Mouse (Mus musculus): ENCODE data around the gene Tax1bp3.

Tax1bp3 gene

DNA sequence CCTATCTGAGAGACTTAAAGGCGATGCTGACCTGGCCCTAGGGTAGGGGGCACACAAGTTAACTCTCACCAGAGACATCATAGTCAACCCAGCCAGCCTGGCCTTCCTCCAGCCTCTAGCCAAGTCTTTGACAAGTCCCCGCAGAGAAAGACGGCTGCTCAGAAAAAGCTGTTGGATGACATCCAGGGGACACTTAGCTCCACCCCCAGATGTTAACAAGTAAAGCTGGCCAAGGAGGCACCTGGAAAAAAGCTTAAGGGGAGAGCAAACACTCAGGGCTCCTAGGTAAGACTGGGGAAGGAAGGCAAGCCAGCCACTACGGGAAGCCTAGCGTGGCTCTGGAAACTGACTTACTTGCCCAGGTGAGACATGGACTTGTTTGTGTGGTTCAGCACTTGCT is 4.7 kb upstream of the Tax1bp3 start:
- intact Hi-C loops (cut with DNase I) = no loop called here

DNA sequence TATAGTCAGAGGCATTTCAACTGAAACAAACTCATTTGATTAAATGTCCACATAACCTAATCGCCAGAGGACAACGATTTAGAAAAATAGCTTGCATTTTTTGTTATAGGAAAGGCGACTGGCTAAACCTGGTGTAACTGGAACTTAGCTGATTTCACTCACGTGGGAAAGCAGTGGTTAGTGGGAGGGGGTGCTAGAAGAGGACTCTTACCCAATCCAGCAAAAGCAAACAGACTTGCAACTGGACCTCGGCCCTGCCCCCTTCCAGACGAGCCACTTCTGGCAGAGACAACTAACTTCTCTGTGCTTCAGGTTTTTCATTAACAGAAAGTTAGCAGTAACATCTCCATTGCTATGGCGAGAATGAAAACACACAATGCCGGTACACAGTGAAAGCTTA is 1.3 kb upstream of the Tax1bp3 start:
- intact Hi-C loops (cut with DNase I) = loop anchor here (5.0 kb wide), 1 partner anchor 38 kb away; the partner anchor contains the start of gene Haspin

DNA sequence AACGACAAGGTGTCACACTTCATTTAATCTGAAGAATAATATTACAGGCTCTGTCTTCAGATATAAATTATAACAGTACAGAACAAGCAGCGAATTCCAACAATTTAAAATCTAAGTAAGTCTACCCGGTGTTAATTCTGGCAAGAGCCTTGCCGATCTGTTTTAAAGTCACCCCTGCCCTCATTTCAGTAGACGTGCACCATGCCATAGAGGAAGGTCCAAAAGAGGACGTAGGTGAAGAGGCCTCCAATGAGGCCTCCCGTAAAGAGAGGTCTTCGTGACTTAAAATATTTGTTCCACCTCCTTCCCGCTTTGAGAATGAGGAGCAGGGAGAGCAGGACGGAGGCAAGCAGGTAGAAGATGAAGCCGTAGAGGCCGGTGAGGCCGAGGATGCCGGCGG is 697 bp upstream of the Tax1bp3 start:
- intact Hi-C loops (cut with DNase I) = loop anchor here (5.0 kb wide), 1 partner anchor 39 kb away; the partner anchor contains the start of gene Haspin

DNA sequence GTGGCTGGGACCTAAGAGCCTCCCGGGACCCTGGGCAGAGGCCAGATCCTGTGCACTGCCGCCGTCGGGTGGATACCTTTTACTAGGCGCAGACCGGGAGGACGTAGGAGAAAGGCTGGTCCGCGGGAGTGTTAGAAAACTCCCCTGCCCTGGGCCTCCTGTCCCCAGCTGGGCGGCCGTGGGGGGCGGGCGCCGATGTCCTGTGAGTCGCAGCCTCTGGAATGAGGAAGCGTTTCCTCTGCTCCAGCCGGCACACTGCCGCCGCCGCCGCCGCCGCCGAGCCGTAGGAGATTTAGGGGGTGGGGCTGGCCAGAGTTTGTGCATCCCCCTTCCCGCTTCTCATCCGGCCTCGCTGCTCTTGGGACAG is 609 bp downstream of the Tax1bp3 start:
- intact Hi-C loops (cut with DNase I) = loop anchor here (5.0 kb wide), 1 partner anchor 40 kb away; the partner anchor contains the start of gene Haspin

DNA sequence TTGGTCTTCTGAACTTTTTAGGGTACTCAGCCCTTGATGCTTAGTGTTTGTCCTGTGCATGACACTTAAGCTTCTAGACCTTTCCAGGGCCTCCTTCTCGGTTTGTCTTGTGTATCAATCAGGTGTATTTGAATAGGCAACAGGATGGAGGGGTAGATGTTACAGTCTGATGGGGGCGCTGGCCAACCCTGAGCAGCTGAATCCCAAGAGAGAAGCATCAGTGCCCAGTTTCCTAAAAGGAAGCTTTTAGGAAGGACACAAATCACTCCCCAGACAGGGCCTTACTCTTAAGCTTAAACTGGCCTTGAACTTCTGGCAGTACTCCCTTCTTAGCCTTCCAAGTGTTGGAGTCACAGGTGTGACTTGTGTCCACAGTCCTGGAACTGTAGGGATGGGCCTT is 1.0 kb downstream of the Tax1bp3 start:
- intact Hi-C loops (cut with DNase I) = loop anchor here (5.0 kb wide), 1 partner anchor 41 kb away; the partner anchor contains the start of gene Haspin

DNA sequence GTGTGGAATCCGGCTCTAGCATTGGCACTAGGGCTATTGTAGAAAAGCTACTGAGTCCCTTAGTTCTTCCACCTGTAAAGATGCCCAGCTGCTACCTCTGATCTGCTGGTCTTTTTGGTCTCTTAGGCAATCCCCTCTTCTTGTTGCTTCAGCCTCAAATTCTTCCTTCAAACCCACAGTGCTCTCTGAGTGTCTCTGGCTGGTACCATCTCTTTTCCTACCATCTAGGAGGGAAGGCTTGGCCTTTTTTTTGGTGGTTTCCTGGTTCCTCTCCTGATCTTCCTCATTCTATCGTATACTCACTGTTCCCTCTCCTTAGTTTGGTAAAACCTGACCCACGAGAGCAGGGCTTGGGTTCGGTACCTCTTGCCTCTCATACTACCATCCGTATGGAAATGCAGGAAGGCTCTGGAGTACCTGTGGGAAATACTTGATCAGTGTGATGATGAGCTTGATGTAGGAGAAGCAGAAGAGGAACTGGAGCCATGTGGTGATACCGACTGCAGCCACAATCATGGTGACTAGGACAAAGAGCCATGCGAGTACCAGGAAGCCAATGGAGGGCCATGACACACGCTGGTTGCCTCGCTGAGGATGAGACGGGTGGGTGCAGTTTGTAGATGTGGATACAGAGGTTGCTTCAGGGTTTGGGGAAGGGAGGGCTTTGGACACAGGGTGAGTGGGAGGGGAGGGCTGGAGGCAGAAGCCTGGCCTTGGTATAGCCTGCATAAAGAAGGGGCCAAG is 9.2 kb downstream of the Tax1bp3 start:
- intact Hi-C loops (cut with DNase I) = no loop called here

DNA sequence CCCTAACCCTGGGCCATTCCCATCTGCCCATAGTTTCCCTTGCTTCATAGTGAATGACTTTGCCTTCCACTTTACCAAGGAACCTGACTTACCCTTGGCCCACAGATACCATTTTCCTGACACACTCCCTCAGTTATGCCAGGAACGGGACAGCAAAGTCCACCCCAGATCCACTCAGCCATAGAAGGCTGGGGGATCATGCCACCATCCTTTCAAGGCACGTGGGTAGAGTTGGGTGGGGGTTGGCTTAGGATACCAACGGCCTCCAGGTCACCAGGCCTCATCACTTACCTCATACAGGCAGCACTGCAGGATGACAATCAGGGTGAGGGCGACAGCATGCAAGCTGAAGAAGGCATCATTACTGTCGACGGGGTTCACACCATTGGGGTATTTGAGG is 10.3 kb downstream of the Tax1bp3 start:
- intact Hi-C loops (cut with DNase I) = no loop called here

DNA sequence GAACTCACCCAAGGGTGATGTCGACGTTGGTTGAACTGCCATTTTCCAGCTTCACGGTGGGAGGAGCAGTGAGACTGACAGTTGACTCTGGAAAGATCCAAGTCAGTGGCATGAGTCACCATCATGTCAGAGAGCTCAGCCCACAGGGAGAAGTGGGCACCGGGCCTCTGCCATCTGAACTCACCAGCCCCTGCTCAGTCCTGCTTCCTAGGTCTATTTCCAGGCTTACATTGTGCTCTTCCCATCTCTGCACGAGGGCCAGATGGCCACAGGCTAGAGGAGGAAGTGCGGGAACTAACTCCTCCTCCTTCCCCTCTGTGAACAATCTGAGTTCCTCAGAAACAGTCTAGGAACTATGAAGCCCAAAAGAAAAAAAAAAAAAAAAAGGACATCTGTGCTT is 16.2 kb downstream of the Tax1bp3 start:
- intact Hi-C loops (cut with DNase I) = no loop called here

DNA sequence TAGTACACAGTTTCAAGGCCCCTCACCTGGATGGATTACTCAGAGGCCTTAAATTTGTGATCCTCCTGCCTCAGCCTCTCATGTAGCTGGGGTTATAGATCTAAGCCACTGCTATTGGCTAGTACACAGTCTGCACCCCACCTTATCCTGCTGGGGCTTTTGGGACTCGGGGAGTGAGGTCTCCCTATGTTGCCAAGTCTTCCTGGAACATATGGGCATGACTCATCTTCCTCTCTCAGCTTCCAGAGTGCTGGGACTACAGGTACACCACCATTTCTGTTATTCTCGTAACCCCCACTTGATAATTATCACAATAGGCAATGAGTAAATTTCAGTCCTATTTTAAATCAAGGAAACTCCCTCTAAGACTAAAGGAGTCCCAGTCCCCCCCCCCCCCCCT is 17.6 kb downstream of the Tax1bp3 start:
- intact Hi-C loops (cut with DNase I) = no loop called here

DNA sequence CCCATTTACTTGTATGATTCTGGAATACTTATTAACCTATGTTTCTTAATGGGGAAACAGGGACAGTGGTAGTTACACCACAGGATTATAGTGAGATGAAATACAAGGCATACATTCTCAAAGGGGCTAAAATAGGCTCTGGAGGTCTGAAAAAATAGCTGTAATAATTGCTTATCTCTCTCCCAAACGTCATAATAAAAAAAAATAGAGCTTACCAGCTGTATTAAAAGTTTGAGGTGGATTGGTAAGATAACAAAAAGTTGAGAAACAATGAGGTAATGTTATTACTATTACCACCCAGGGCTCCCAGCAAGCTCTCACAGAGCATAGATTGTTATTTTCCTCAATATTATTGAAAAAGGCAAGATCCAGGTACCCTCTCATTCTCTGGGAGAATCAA is 21.3 kb downstream of the Tax1bp3 start:
- intact Hi-C loops (cut with DNase I) = no loop called here

DNA sequence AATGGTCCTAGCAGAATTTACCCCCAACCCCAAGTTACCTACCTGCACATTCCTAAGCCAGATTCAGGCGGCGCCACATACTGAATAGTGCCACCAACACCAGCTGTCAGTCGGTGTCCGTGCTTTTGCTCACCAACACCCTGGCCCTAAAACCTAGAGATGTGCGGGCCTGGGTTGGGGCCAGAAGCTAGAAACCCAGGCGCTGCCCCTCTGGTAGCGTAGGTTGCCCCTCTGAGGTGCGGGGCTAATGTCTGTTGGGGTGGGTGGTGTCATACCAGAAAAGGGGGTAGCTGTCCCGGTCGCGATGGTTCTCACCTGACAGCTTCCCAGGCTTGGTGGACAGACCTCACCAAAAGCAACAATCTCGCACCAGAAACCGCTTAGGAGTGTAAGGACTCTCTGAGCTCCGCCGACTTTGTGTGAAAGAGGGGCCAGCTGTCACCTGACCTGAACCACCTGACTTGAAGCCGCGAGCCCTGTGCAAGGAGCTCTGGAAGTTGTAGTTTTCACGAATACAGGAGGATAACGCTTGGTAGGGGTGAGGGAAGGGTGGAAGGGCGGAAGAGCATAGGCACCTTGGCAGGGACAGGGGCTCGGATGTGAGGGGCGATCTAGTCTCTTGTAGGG is 21.8 kb downstream of the Tax1bp3 start, which contains the start of gene Ctns:
Ctns (minus strand) TSS at position 440 of the 627 bp plus-strand sequence.
- intact Hi-C loops (cut with DNase I) = no loop called here

DNA sequence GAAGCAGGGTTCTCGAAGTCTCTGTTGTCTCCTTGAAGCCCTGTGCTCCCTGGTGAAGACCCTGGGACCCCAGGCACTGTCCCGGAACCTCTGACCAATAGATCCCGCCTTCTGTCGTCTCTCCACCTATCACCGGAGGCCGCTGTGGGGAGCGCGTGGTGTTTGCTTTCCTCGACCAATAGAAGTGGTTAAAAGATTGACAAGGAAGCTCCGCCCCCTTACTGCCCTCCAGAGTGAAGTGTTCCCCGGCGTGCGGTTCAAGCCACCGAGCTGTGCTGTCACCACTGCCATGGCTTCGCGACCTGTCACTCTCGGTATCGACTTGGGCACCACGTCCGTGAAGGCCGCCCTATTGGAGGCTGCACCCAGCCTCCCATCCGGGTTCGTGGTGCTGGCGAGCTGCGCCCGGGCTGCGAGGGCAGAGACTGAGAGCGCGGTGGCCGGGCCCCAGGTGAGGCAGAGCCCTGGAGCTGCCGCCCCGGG is 22.4 kb downstream of the Tax1bp3 start, which contains the start of gene Shpk:
Shpk (plus strand) TSS at position 231 of the 483 bp plus-strand sequence.
- intact Hi-C loops (cut with DNase I) = no loop called here

DNA sequence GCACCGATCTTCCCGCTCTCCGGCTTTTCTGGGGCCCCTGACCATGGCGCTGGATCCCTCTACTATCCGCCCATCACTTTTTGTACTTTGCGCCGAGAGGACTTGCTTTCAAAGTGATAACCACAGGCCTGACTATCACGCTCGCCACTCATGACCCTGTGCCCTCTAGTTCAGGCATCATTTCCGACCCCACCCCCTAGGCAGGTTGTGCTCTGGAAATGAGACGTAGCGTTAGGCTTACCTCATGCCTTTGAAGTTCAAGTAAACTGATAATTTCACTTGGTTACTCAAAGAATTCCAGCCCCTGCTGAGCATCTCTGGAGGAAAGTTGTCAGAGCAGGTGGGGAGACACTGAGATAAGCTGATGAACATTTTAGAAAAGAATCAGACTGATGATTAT is 23.0 kb downstream of the Tax1bp3 start:
- intact Hi-C loops (cut with DNase I) = no loop called here

DNA sequence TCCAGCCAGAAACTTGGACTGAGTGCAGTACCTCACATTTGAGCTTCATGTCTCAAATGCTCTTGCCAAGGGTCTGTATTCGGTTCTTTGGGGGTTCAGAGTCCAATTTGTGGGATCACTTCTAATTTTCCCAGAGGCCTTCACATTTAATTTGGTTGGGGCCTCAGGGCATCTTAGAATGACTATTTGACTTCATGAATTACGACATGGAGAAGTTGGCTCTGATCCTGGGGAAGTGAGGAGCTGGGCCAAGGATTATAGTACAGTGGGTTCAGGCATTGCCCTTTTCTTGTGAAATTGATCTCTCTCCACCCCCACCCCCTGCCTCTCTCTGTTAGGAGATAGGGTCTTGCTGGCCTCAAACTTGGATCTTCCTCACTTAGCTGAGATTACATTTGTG is 24.1 kb downstream of the Tax1bp3 start:
- intact Hi-C loops (cut with DNase I) = no loop called here

DNA sequence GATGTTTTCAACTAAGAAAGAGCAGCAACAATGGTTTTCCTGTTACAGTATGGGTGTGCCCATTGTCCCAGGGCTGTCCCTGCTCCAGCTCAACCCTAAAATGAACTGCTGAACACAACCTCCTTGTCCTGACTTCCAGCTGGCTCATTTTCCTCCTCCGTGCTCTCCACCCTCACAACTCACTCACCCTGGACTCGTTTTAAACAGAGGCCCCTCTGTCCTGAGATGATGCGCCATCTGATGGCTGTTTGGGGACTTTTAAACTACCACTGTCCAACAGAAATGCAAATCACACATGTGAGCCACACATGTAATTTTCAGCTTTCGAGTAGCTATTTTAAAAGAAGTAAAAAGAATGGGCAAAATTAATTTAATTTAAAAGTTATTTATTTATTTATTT is 24.7 kb downstream of the Tax1bp3 start:
- intact Hi-C loops (cut with DNase I) = no loop called here

DNA sequence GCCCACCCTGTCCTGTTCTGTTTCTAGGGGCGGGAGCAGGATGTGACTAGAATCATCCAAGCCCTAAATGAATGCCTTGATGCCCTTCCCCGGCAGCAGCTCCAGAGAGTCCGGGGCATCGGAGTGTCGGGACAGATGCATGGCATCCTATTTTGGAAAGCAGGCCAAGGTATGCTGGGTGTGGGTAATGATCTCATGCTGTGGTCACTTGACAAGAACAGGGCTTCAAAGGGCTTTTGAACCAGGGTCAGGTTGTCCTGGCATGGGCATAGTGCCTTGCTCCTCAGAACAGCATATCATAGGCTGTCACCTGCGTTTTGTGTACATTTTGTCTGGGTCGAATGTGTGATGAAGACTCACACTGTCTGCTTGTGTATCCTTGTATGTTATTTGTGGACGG is 27.0 kb downstream of the Tax1bp3 start:
- intact Hi-C loops (cut with DNase I) = no loop called here

DNA sequence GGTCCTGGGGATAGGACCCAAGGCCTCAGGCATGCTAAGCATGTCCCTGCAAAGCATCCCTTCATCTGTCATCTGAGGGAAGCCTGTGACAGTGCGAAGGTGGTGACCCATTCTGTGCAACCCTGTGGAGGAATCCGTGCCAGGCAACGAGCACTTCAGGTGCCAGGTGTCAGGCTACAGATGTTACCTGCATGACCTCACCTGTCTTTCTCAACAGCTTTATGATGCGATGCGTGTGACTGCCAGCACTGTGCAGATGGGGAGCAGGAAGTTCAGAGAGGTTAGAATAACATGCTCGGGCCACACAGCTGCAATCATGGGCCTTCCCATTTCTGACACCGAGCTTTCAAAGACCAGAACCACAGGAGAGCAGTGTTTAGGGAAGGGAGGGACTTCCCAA is 28.3 kb downstream of the Tax1bp3 start:
- intact Hi-C loops (cut with DNase I) = no loop called here

DNA sequence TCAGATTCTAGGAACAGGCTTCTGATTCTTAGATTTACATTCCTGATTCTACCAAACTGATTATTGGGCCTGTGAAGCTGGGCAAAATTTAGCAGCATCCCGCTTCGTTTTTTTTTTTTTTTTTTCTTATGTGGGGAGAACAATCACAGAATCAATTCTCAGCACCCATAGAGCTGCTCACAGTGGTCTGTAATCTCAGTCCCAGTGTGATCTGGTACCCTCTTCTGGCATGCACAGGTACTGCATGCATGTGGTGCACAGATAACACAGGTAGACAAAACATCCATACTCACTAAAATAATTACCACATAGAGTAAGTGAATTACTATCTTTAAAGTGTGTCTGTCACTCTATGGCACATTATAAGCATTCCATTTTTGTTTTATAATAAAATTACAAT is 30.7 kb downstream of the Tax1bp3 start:
- intact Hi-C loops (cut with DNase I) = no loop called here

DNA sequence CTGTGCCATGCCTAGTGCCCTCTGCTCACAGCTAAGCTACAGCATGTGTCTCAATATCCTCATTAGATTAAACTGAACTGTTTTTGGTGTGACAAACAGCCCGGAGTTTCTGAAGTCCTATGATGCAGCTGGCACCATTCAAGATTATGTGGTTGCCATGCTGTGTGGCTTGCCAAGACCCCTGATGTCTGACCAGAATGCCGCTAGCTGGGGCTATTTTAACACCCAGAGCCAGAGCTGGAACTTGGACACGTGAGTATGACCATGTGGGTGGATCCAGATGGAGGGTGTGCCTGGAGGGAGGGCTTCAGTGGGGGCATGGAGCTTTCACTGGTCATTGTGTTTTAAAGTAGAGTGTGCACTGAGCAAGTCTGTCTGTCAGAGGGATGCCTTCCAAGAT is 37.1 kb downstream of the Tax1bp3 start:
- intact Hi-C loops (cut with DNase I) = no loop called here

DNA sequence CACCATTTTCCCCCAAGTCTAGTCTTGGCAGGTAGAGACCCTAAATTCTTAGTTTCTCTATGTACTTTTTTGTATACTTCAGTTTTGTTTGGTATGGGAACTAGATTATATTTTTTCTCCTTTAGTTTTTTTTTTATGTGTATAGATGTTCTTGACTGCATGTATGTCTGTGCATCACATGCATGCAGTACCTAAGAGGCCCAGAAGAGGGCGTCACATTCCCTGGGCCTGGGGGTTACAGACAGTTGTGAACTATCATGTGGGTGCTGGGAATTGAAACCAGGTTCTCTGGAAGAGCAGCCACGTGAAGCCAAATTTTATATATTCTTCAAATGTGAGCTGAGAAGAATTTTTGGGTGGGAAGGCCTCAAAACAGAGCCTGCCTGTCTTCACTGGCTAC is 42.8 kb downstream of the Tax1bp3 start:
- intact Hi-C loops (cut with DNase I) = loop anchor here (10.0 kb wide), 1 partner anchor 1155 kb away; no protein-coding TSS in a partner anchor

DNA sequence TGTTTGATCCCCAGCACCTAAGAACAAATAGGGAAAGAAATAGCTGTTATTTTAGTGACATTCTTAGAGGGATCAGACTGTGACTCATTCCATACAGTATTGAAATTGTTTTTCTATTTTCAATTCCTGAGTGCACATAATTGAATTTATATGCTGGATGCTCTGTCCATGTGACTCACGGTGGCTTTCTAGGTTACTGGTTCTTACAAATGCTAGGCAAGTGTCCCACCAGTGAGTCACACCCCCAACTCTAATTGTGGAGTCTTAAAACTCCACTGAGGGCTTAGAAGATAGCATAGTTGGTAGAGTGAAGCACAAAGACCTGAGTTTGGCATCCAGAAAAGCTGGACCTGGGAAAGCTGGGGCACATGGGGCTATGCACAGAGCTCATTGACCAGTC is 43.8 kb downstream of the Tax1bp3 start:
- intact Hi-C loops (cut with DNase I) = loop anchor here (10.0 kb wide), 1 partner anchor 1154 kb away; no protein-coding TSS in a partner anchor

DNA sequence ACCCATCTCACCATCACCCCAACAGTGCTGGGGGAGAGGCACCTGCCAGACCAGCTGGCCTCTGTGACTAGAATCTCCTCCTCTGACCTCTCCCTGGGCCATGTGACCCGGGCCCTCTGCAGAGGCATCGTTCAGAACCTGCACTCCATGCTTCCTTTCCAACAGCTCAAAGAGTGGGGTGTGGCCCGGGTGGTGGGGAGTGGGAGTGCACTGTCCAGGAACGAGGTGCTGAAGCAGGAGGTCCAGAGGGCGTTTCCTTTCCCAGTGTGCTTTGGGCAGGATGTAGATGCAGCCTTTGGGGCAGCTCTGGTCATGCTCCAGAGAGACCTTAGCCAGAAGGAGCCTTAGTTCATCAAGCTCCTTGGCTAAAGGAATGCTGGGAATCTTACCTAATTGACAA is 46.0 kb downstream of the Tax1bp3 start:
- intact Hi-C loops (cut with DNase I) = loop anchor here (10.0 kb wide), 1 partner anchor 1152 kb away; no protein-coding TSS in a partner anchor
